Mouse (Mus musculus): ENCODE measurements around the gene Spata16.
"Not testable (repeated sequence)": the region's sequence is repeated elsewhere in the genome, so short reads cannot be mapped to it uniquely, and the experiment has no call there.

Spata16 gene

GRCm38 (mm10) chr3:26637402-26637801 lies at the start of gene Spata16:
TSS of gene Spata16 (plus strand) at chr3:26637620.
- DNase-seq (ENCODE audit: low read depth, low spot score): peak; percentile 6

- no peak for DNase-seq (ENCODE audit: low read depth, low spot score)
These were observed 32.6 kb upstream of the Spata16 start for GRCm38 (mm10) chr3:26604861-26605260.

- peak; percentile 56 for DNase-seq (ENCODE audit: low read depth, low spot score)
These were observed 28.9 kb upstream of the Spata16 start for GRCm38 (mm10) chr3:26608531-26608930.

- DNase-seq (ENCODE audit: low read depth, low spot score): no peak
These were observed 1.8 kb downstream of the Spata16 start for GRCm38 (mm10) chr3:26639214-26639613.

- peak; percentile 26 for DNase-seq (ENCODE audit: low read depth, low spot score)
These were observed 2.4 kb downstream of the Spata16 start for GRCm38 (mm10) chr3:26639851-26640250.

GRCm38 (mm10) chr3:26640321-26641075 lies 3.1 kb downstream of the Spata16 start:
- DNase-seq (ENCODE audit: low read depth, low spot score): no peak

- no peak for DNase-seq (ENCODE audit: low read depth, low spot score)
These were observed 4.2 kb downstream of the Spata16 start for GRCm38 (mm10) chr3:26641351-26642249.

- no peak for DNase-seq (ENCODE audit: low read depth, low spot score)
These were observed 6.7 kb downstream of the Spata16 start for GRCm38 (mm10) chr3:26644136-26644535.

GRCm38 (mm10) chr3:26646834-26647233 lies 9.4 kb downstream of the Spata16 start:
- DNase-seq (ENCODE audit: low read depth, low spot score): no peak

- no peak for DNase-seq (ENCODE audit: low read depth, low spot score)
These were observed 48.4 kb downstream of the Spata16 start for GRCm38 (mm10) chr3:26685832-26686231.

GRCm38 (mm10) chr3:26709492-26709891 lies 72.1 kb downstream of the Spata16 start:
- DNase-seq (ENCODE audit: low read depth, low spot score): not testable (repeated sequence)

GRCm38 (mm10) chr3:26727526-26727925 lies 90.1 kb downstream of the Spata16 start:
- no peak for DNase-seq (ENCODE audit: low read depth, low spot score)

GRCm38 (mm10) chr3:26750492-26750891 lies 113.1 kb downstream of the Spata16 start:
- no peak for DNase-seq (ENCODE audit: low read depth, low spot score)

- DNase-seq (ENCODE audit: low read depth, low spot score): no peak
These were observed 115.0 kb downstream of the Spata16 start for GRCm38 (mm10) chr3:26752441-26752840.

- peak; percentile 12 for DNase-seq (ENCODE audit: low read depth, low spot score)
These were observed 156.1 kb downstream of the Spata16 start for GRCm38 (mm10) chr3:26793334-26794101.

- DNase-seq (ENCODE audit: low read depth, low spot score): no peak
These were observed 158.6 kb downstream of the Spata16 start for GRCm38 (mm10) chr3:26795851-26796538.

GRCm38 (mm10) chr3:26796954-26797353 lies 159.5 kb downstream of the Spata16 start:
- no peak for DNase-seq (ENCODE audit: low read depth, low spot score)

- no peak for DNase-seq (ENCODE audit: low read depth, low spot score)
These were observed 176.9 kb downstream of the Spata16 start for GRCm38 (mm10) chr3:26814307-26814706.

- DNase-seq (ENCODE audit: low read depth, low spot score): no peak
These were observed 178.3 kb downstream of the Spata16 start for GRCm38 (mm10) chr3:26815764-26816163.

- DNase-seq (ENCODE audit: low read depth, low spot score): no peak
These were observed 182.0 kb downstream of the Spata16 start for GRCm38 (mm10) chr3:26819398-26819797.

Measured in ES-CJ7 (cell line).